Mouse (Mus musculus) gastrocnemius, adult 8-10 months (tissue): ENCODE results near the gene Trib3. TPM values are rescaled to one million over a fixed set of nuclear protein-coding genes. Genes with fewer than 3 reads are reported as not detected.

ENCODE experiments used
- DNase-seq, 2 experiments: peaks; one replicate each; pipeline ENCODE4 v3.0.0; 2022; ENCODE audit warnings: low spot score in 2 of 2
- total RNA-seq, 4 experiments: library from RNA; stranded (reverse); gene quantifications; 2 replicates each; pipeline ENCODE4 v1.2.4; 2022

Gene Trib3
- total RNA-seq, 4 experiments from 2014 or later: 0.58 to 2.0 (median 1.1) TPM

DNA sequence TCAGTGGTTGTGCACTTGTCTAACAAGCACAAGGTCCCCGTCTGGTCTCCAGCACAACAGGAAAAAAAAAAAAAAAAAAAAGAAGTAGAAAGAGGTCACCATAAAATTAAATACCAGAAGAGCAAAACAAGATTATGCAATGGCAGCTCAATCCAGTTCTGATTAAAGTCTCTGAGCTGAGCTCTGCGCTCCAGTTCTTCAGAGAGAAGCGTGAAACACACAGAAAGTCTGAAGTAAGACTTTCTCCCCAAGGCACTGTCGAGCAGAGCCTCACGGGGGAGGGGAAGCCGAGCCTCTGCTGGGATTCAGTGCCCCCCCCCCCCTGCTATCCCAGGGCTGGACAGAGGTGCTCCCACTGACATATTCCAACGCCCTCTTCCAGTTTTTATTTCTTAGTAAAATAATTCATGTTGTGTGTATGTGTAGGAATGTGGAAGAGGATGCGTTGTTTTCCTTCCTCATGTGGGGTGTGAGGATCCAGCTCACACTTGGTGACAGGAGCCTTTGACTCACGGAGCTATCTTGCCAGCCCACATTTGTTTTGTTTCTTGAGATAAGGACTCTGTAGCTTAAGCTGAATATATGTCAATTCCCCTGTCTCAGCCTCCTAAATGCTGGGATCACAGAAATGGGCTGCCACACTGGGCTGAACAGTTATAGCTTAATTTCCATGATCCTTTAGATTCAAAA is 3.1 kb upstream of the Trib3 start:
- no peak for DNase-seq

DNA sequence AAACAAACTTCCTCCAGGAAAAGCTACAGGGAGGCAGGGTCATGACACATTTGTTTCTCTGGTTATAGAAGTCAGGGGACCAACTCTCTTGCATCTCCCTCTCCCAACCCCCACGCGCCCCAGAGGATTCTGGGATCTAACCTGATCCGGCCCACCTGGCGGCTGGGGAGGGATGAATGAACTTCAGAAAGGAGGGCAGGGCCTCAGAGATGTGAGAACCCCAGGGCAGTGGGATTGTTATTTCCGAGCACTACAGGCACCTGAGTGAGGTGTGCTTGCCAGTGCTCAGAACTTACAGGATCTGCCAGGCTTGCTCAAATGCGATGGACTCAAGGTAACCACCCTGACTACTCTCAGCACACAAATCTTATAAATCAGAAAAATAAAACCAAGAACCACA is 1.6 kb upstream of the Trib3 start:
- no peak for DNase-seq

DNA sequence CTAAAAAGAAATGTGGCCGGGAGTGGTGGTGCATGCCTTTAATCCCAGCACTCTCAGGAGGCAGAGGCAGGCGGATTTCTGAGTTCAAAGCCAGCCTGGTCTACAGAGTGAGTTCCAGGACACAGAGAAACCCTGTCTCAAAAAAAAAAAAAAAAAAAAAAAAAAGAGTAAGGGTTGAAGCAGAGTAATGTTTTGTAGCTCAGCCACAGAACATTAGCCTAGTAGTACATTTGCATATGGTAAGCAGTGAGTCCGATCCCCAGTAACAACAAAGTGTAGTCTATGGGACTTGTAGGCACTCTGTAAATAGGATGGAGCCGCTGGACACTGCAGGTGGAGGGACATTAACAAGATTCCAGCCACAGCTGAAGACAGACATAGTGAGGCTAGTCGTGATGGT is 1.1 kb upstream of the Trib3 start:
- no peak for DNase-seq

DNA sequence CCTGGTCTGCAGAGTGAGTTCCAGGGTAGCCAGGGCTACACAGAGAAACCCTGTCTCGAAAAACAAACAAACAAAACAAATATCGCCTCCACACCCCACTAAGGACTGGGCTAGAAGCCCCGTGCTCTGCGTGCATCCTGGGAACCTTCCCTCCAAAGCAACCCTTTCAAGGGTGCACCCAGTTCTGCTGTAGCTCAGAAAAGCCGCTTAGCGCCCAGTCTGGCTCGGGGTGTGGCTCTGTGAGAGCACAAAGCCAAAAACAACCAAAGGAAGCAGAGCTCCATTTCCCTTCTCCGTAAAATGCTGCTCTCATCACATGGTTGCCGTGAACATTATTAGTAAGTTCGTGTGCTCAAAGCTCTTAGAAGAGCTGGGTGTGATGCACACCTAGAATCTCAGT is 529 bp upstream of the Trib3 start:
- DNase-seq: no peak

DNA sequence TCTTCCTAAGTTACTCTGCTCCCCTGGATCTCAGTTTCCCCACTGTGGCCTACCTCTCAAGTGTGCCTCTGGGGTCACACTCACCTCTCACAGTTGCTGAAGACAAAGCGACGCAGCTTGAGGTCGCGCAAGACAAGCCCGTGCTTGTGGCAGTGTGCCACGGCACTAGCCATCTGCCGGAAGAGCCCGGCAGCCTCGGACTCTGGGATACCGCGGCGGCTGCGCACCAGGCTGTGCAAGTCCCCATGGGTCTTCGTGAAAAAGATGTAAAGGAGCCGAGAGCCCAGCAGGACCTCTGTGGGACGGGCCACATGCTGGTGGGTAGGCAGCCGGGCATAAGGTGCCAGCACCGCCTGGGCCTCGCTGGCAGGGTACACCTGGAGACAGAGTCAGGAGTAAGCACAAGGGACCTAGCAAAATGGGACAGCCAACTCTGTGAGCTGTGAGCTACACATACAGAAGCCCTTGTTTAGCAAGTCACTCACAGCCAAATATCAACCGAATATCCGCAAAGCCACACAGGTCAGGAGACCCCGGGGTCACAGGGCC is 4.1 kb downstream of the Trib3 start:
- no peak for DNase-seq

DNA sequence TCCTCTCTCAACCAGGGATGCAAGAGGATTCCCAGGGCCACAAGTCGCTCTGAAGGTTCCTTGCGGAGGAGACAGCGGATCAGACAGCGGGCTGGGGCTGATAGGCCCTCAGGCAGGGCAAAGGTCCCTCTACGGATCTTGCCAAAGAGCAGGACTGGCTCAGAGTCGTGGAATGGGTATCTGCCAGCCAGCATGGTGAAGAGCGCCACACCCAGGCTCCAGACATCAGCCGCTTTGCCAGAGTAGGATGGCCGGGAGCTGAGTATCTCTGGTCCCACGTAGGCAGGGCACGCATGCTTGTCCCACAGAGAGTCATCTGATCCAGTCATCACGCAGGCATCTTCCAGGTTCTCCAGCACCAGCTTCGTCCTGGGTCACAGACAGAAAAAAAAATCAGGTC is 5.5 kb downstream of the Trib3 start:
- DNase-seq: no peak

DNA sequence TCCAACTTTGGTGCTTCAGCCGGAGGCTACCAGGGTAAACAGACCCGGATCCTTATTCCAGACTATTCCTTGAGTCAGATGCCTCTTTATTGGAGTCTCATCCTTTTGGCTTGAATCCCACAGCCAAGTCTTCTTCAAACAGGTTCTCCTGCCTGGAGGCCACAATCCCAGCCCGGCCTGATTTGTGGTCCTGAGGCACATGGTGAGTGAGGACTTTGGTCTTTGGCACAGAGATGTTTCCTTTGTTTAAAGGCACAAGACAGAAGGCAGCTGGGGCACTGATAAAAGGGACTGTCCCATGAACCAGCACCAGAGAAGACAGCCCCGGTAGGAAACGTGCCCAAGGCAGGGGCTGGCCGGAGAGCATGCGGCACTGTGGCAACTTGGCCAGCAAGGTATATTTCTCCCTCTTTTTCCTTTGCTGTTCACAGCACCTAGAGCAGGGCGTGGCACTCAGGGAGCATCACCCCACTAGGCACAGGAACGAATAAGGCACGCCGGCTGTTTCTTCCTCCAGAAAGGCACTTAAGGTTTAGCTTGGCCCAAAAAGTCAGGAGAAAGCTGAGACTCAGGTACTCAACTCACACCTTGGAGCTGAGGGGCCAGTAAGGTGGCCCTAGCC is 6.1 kb downstream of the Trib3 start:
- no peak for DNase-seq

DNA sequence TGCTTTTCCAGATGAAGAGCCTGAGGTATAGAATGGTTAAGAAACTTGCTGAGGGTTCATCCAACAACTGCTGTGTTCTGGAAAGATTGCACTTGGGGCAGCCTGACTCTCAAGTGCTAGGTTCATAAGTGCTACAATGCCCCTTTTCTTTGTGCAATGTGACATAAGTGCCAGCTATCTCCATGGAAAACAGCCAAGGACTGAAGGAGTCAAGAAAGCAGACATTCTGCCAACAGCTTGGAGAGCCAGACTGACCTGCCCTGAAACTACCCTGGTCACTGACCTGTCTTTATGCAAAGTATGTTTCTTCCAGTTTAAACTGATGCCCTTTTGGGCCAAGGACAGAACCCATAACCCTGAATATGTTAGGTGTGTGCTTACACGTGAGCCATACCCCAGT is 7.0 kb downstream of the Trib3 start:
- DNase-seq: no peak

DNA sequence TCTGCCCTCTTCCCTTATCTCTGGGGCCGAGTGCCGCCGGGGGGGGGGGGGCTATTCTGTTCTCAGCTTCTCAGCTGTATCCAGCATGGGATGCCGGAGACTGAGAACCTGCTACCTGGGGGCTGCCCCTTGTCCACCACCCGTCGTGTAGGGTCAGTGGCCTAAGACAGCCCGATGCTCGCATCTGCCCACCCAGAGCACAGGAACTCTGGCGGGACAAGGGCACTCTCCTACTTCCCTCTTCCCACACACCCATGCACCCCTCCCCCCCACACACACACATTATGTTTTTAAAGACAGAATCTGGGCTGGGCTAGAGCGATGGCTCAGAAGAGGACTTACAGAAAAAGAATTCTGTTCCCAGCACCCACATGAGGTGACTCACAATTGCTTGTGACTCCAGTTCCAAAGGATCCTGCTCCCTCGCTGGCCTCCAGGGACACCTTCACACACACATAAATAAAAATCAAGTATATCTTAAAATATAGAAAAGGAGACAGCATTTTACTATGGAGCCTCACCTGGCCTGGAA is 8.5 kb downstream of the Trib3 start:
- DNase-seq: no peak

DNA sequence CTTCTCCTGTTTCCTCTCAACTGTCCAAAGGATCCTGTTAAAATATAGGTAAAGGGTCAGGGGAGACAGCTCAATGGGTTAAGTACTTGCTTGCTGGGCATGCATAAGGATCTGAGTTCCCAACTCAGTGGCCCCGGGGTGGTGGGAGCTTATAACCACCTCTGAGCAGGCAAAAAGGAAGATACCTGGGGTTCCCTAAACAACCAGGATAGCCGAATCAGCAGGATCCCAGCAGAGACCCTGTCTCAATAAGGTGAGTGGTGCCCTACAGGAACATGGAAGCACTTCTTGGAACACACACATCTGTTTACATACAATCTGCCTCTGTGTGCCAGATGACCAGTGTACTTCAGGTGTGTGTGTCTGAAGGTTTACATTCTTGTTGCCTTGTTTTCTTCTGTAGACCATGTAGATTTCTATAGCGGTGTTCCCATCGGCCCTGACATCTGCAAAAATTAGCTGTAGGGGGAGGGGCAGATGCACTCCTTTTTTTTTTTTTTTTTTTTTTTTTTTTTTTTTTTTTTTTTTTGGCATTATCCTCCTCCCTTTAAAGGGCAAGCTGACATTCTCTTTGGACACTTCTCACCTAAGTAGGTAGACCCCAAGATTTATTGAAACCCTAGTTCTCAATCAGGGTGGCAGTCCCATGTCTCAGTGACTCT is 10.4 kb downstream of the Trib3 start:
- no peak for DNase-seq

DNA sequence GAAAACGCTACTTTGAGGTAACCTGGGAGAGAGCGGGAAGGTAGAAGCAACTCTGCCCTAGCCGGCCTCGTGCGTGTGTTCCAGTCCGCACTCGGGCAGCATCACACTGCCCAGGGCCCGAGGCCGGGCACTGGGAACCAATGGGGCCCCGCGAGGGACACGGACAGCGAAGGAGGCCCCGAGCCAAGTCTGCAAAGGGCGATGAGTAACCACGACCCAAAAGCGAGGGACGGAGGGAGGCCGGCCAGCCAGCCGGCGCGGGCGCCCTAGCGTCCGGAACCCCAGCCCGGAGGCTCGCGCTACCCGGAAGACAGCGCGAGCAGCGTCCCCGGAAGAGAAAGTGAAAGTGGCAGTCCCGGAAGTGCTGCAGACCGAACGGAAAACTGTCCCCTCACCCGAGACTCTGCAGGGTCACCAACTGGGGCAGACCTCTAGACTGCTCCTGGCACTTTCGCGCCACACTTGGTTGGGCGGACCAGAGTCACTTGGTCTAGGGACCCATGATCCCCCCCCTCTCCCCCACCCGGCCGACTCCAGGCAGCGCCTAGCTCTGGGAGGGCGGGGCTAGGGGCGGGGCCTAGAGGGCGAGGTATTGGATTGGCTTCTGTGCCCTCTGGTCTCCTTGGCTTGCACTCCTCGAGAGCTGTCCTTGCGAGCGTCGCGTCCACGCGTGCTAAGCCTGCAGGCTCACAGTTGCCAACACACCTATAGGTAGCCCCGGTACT is 11.6 kb downstream of the Trib3 start, which contains the start of gene Rbck1:
TSS of gene Rbck1 (minus strand) at position 553 of the 725 bp plus-strand sequence.
- DNase-seq: peak; percentile 85 to 89

DNA sequence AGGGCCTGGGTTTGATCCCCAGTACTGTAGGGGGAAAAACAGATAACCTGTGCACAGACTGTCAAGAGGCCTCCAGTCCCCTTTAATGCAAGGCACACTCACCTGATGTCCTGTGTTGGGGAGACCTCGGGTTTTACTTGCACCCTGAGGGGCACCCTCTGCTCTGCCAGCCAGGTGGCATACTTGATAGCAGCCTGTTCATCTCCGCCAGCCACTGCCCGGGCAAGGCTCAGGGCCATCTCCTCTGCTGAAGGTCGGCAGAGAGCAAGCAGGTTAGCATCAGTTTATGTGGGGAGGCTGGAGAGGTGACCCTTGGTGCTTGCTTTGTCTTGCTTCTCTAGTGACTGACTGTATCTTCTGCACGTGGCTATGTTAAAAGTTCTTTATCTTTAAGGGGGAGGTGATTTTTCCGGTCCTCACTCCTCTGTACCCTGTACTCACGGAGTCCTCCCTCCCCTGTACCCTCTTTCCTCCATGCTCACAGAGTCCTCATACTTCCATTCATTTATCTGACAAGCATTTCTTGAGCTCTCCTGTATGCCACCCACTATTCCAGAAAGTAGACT is 12.9 kb downstream of the Trib3 start:
- DNase-seq: no peak

DNA sequence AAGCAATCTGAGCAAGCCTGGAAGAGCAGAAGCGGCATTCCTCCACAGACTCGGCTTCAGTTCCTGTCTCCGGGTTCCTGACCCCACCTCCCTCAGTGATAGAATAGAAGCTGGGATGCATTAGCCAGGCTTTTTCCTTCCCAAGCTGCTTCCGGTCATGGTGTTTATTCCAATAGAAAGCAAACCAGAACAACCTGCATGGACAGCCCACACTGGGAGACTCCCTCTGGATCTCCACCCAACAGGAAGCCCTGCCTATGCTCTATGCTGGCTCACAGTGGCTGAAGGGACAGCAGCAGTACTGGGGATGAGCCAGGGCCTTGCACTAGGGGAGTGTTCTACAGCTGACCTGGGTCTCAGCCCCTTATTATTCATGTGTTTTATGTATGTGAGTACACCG is 15.9 kb downstream of the Trib3 start:
- DNase-seq: no peak

DNA sequence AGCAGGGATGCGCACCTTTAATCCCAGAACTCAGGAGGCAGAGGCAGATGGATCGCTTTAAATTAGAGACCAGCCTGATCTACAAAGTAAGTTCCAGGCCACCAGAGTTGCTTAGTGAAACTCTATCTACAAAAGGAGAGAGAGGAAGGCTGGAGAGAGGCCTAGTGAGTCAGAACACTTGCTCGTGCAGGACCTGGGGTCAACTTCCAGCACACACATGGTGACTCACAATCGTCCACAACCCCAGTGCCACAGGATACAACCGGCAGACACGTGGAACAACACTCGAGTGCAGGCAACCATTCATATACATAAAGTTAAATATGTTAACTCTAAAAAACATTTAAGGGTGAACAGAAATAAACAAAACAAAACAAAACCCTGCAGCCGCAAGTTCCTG is 17.2 kb downstream of the Trib3 start:
- DNase-seq: no peak

DNA sequence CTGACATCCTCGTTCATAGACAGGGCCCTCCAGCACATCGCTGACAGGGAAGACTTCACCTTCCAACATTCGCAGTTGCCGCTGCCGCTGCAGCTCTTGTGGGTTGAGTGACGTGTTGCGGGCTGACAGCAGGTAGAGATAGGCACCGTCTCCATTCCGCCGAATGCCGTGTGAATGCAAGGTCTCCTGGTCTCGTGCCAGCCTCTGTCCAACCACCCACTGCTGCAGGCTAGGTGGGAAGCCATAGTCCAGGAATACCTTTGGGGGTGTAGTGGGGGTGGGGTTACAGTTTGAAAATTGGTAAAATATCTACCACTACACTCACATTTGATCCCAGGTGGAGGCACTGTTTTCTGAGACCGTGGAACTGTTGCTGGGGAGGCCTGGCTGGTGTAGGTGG is 17.7 kb downstream of the Trib3 start:
- DNase-seq: no peak

DNA sequence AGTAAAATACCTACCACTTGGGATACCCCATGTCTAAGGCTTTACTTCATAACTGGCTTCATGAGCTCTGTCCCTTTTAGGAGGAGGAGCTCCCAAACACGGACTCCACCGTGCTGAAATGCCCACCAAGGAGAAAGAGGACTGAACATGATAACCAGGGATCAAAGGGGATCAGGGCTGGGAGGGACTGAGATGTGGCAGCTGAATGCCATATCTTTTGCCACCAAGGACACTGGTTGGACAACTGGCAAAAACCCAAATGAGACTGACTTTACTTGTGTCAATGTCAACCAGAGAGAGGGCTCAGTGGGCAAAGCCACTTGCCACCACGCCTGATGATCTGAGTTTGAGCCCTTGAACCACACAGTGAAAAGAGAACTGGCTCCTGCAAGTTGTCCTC is 19.0 kb downstream of the Trib3 start:
- no peak for DNase-seq

DNA sequence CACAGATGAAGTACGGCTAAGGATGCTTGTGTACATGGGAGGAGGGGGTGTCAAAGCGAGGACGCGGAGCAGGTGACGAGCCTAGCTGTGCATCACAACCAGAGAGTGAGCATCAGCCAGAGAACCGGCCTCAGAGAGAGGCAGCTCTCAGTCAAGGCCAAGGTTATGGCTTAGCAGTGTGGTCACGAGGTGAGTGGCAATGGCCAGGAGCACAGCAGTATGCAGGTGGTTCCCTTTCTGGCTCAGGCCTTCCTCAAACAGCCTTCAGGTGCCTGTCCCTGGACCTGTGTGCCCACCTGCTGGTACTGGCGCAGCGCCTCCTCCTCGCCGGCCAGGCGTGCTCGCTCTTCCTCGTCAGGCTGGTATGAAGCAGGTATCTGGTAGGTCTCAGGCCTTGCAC is 19.9 kb downstream of the Trib3 start:
- no peak for DNase-seq

DNA sequence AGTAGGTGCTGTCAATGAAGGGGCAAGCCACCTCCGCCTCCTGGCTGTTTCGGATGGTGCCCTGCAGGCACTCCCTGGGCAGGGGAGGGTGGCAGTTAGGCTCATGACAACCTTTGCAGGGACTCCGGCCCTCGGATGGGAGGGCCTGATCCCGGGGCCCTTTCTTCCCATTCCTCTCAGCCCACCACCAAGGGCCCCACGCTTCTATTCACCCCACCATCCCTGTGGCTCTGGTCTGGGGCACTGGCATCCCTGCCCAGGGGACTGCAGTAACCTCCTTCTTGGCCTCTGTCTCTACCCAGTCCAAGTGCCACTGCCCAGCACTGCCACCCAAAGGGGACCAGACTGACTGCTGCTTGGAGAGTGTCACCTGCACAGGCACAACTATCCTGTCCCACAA is 21.6 kb downstream of the Trib3 start:
- DNase-seq: no peak

DNA sequence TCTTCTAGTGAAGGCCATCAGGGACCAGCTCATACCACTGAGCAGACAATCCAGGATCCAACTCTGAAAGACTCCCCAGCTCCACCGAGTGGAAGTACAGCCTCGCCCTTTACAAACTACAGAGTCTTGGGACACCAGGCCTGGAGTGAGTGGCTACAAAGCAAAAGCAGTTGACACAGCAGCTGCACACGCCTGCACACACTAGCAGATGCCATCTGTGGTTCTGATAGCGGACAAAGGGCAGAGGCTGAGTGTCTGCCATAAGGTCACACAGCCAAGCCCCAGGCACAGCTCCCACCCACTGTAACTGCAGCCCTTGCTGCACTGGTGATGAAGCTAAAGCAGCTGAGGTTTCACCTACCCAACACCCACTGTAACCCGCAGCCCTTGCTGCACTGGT is 22.3 kb downstream of the Trib3 start:
- no peak for DNase-seq

DNA sequence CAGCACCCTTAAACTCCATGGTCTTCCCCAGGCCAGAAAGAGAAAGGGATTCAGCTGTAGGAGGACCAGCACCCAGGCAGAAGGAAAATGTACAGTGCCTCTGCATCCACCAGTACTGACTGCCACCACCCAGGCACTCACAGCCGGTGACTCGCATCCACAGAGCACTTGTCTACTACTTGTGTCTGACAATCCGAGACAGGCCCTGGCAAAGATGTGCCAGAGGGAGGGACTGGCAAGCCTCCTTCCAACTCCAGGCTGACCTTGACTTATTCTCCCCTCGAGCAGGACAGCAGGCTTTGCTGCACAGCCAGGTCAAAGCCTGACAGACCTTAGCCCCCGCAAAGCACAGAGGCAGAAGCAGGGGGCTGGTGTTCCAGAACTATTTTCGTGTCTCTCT is 26.8 kb downstream of the Trib3 start:
- no peak for DNase-seq

DNA sequence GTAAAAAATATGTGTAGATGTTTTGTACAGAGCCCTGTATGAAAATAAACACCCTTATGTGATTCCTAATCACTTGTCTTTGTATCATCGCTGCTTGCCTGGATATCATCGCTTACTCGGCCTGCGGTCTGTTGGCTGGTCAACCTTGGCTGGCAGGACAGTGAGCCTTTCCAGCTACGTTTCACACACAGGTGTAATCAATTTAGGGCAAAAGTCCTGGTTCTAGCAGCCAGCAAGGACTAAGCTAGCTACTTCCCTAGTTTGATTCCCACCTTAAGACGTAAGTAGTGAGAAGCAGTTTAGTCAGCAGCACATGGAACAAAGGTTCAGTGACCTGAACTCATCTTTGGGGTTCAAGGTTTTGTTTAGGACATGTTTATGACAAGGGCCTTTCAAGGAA is 29.9 kb downstream of the Trib3 start:
- DNase-seq: no peak
